Mouse (Mus musculus): ENCODE measurements around the gene Nsd2. TPM values are rescaled to one million over a fixed set of nuclear protein-coding genes. Genes with fewer than 3 reads are reported as not detected.

Gene Nsd2
- total RNA-seq, 1 experiment, result 39.2 TPM

GRCm38 (mm10) chr5:33816008-33816725 lies 4.4 kb upstream of the Nsd2 start:
- DNase-seq (ENCODE audit: low read depth, low spot score), result no peak
- Histone ChIP-seq H3K36me3 (ENCODE audit: control insufficient read depth, insufficient read depth, low read length, poor library complexity, severe bottlenecking) (no peaks in the 10 kb centered on the region), H3K27ac (ENCODE audit: insufficient read depth, low read depth, low read length, poor library complexity, severe bottlenecking) (no peak overlapping the region), H3K4me3 (ENCODE audit: insufficient read depth in 1 of 2, low read depth in 1 of 2, low read length in 2 of 2, poor library complexity in 1 of 2, severe bottlenecking in 1 of 2) (no peak overlapping the region), H3K9ac (ENCODE audit: insufficient read depth, low read depth, low read length, poor library complexity, severe bottlenecking) (no peak overlapping the region), H3K4me1 (ENCODE audit: control insufficient read depth in 2 of 2, insufficient read depth in 2 of 2, low read length in 2 of 2, poor library complexity in 1 of 2) (peaks cover 0 to 12% of the 10 kb centered on the region in 2 experiments; a peak in 1 of 4 replicates), H3K9me3 (ENCODE audit: control insufficient read depth, insufficient read depth, low read depth, low read length) (no peaks in the 10 kb centered on the region)
- in situ Hi-C loops (cut with MboI; ENCODE audit: low sequenced_read_pairs in 2 of 2, unreplicated experiment in 2 of 2), result no loop called here
- no peak for TF ChIP-seq ZNF384 (IDR thresholded peaks at IDR 0.05; ENCODE audit: low read depth, low read length)
- no peak for TF ChIP-seq MAFK (IDR thresholded peaks at IDR 0.05; ENCODE audit: insufficient read depth, low read depth, low read length)
- TF ChIP-seq HCFC1 (IDR thresholded peaks at IDR 0.05; ENCODE audit: borderline replicate concordance, insufficient read depth, low read length), result no peak
- TF ChIP-seq ZC3H11A (IDR thresholded peaks at IDR 0.05; ENCODE audit: borderline replicate concordance, low read depth, low read length), result no peak
- no peak for TF ChIP-seq CHD2 (IDR thresholded peaks at IDR 0.05; ENCODE audit: low read depth, low read length)

- peak; percentile 91; the same call in 1 of the 2 replicates for TF ChIP-seq ZNF384 (IDR thresholded peaks at IDR 0.05; ENCODE audit: low read depth, low read length)
- TF ChIP-seq ZC3H11A (IDR thresholded peaks at IDR 0.05; ENCODE audit: borderline replicate concordance, low read depth, low read length), result no peak
- Histone ChIP-seq H3K4me1 (ENCODE audit: control insufficient read depth in 2 of 2, insufficient read depth in 2 of 2, low read length in 2 of 2, poor library complexity in 1 of 2) (peaks cover 2 to 12% of the 10 kb centered on the region in 2 experiments; a peak in 1 of 4 replicates), H3K27ac (ENCODE audit: insufficient read depth, low read depth, low read length, poor library complexity, severe bottlenecking) (no peak overlapping the region), H3K4me3 (ENCODE audit: insufficient read depth in 1 of 2, low read depth in 1 of 2, low read length in 2 of 2, poor library complexity in 1 of 2, severe bottlenecking in 1 of 2) (no peak overlapping the region), H3K36me3 (ENCODE audit: control insufficient read depth, insufficient read depth, low read length, poor library complexity, severe bottlenecking) (no peaks in the 10 kb centered on the region), H3K9ac (ENCODE audit: insufficient read depth, low read depth, low read length, poor library complexity, severe bottlenecking) (no peak overlapping the region), H3K9me3 (ENCODE audit: control insufficient read depth, insufficient read depth, low read depth, low read length) (no peaks in the 10 kb centered on the region)
- in situ Hi-C loops (cut with MboI; ENCODE audit: low sequenced_read_pairs in 2 of 2, unreplicated experiment in 2 of 2), result no loop called here
- DNase-seq (ENCODE audit: low read depth, low spot score), result no peak
These were observed 2.4 kb upstream of the Nsd2 start for GRCm38 (mm10) chr5:33818104-33818503.

- in situ Hi-C loops (cut with MboI; ENCODE audit: low sequenced_read_pairs in 2 of 2, unreplicated experiment in 2 of 2), result no loop called here
- peak overlapping the region; percentile 74 for H3K9ac ChIP-seq (ENCODE audit: insufficient read depth, low read depth, low read length, poor library complexity, severe bottlenecking)
- TF ChIP-seq MAFK (IDR thresholded peaks at IDR 0.05; ENCODE audit: insufficient read depth, low read depth, low read length), result no peak
- TF ChIP-seq HCFC1 (IDR thresholded peaks at IDR 0.05; ENCODE audit: borderline replicate concordance, insufficient read depth, low read length), result no peak
- peak; percentile 54; the same call in 1 of the 2 replicates for TF ChIP-seq ZNF384 (IDR thresholded peaks at IDR 0.05; ENCODE audit: low read depth, low read length)
- TF ChIP-seq CHD2 (IDR thresholded peaks at IDR 0.05; ENCODE audit: low read depth, low read length), result no peak
- TF ChIP-seq ZC3H11A (IDR thresholded peaks at IDR 0.05; ENCODE audit: borderline replicate concordance, low read depth, low read length), result no peak
- no peaks in the 10 kb centered on the region for H3K36me3 ChIP-seq (ENCODE audit: control insufficient read depth, insufficient read depth, low read length, poor library complexity, severe bottlenecking)
- peak overlapping the region; percentile 70 to 100 for H3K4me3 ChIP-seq (ENCODE audit: insufficient read depth in 1 of 2, low read depth in 1 of 2, low read length in 2 of 2, poor library complexity in 1 of 2, severe bottlenecking in 1 of 2)
- H3K27ac ChIP-seq (ENCODE audit: insufficient read depth, low read depth, low read length, poor library complexity, severe bottlenecking), result no peak overlapping the region
- H3K9me3 ChIP-seq (ENCODE audit: control insufficient read depth, insufficient read depth, low read depth, low read length), result no peaks in the 10 kb centered on the region
- no peak for DNase-seq (ENCODE audit: low read depth, low spot score)
- peaks cover 2 to 12% of the 10 kb centered on the region in 2 experiments; a peak in 1 of 4 replicates for H3K4me1 ChIP-seq (ENCODE audit: control insufficient read depth in 2 of 2, insufficient read depth in 2 of 2, low read length in 2 of 2, poor library complexity in 1 of 2)
These were observed 1.2 kb upstream of the Nsd2 start for GRCm38 (mm10) chr5:33819141-33819875.

- H3K9me3 ChIP-seq (ENCODE audit: control insufficient read depth, insufficient read depth, low read depth, low read length), result no peaks in the 10 kb centered on the region
- DNase-seq (ENCODE audit: low read depth, low spot score), result no peak
- H3K36me3 ChIP-seq (ENCODE audit: control insufficient read depth, insufficient read depth, low read length, poor library complexity, severe bottlenecking), result no peaks in the 10 kb centered on the region
- H3K9ac ChIP-seq (ENCODE audit: insufficient read depth, low read depth, low read length, poor library complexity, severe bottlenecking), result peak overlapping the region; percentile 98
- in situ Hi-C loops (cut with MboI; ENCODE audit: low sequenced_read_pairs in 2 of 2, unreplicated experiment in 2 of 2), result no loop called here
- peaks cover 2 to 12% of the 10 kb centered on the region in 2 experiments; a peak in 1 of 4 replicates for H3K4me1 ChIP-seq (ENCODE audit: control insufficient read depth in 2 of 2, insufficient read depth in 2 of 2, low read length in 2 of 2, poor library complexity in 1 of 2)
- no peak for TF ChIP-seq ZNF384 (IDR thresholded peaks at IDR 0.05; ENCODE audit: low read depth, low read length)
- H3K27ac ChIP-seq (ENCODE audit: insufficient read depth, low read depth, low read length, poor library complexity, severe bottlenecking), result 0 out of 2 replicates have a peak overlapping the region, but pooled peaks have one; percentile 27
- peak overlapping the region; percentile 86 to 100 for H3K4me3 ChIP-seq (ENCODE audit: insufficient read depth in 1 of 2, low read depth in 1 of 2, low read length in 2 of 2, poor library complexity in 1 of 2, severe bottlenecking in 1 of 2)
These were observed 452 bp downstream of the Nsd2 start for GRCm38 (mm10) chr5:33820733-33821621.

Measured in ES-E14 (cell line).